Mouse (Mus musculus): ENCODE results near the gene Atp6v0a4. TPM values are rescaled to one million over a fixed set of nuclear protein-coding genes. Genes with fewer than 3 reads are reported as not detected.

The Atp6v0a4 gene
- total RNA-seq, 1 experiment: 2.7 TPM

GRCm38 (mm10) chr6:38121843-38122242 lies 2.5 kb downstream of the Atp6v0a4 start:
- in situ Hi-C loops (cut with MboI; ENCODE audit: low sequenced_read_pairs in 2 of 2, unreplicated experiment in 2 of 2): no loop called here

GRCm38 (mm10) chr6:38120681-38121371 lies 3.6 kb downstream of the Atp6v0a4 start:
- DNase-seq (ENCODE audit: low read depth, low spot score): no peak
- TF ChIP-seq HCFC1 (IDR thresholded peaks at IDR 0.05; ENCODE audit: borderline replicate concordance, insufficient read depth, low read length) (no peak), MAFK (IDR thresholded peaks at IDR 0.05; ENCODE audit: insufficient read depth, low read depth, low read length) (no peak), ZC3H11A (IDR thresholded peaks at IDR 0.05; ENCODE audit: borderline replicate concordance, low read depth, low read length) (no peak), ZNF384 (IDR thresholded peaks at IDR 0.05; ENCODE audit: low read depth, low read length) (no peak), CHD2 (IDR thresholded peaks at IDR 0.05; ENCODE audit: low read depth, low read length) (no peak)
- Histone ChIP-seq H3K4me3 (ENCODE audit: insufficient read depth in 1 of 2, low read depth in 1 of 2, low read length in 2 of 2, poor library complexity in 1 of 2, severe bottlenecking in 1 of 2) (no peak overlapping the region), H3K9ac (ENCODE audit: insufficient read depth, low read depth, low read length, poor library complexity, severe bottlenecking) (no peak overlapping the region), H3K9me3 (ENCODE audit: control insufficient read depth, insufficient read depth, low read depth, low read length) (no peaks in the 10 kb centered on the region), H3K27ac (ENCODE audit: insufficient read depth, low read depth, low read length, poor library complexity, severe bottlenecking) (no peak overlapping the region), H3K36me3 (ENCODE audit: control insufficient read depth, insufficient read depth, low read length, poor library complexity, severe bottlenecking) (no peaks in the 10 kb centered on the region), H3K4me1 (ENCODE audit: control insufficient read depth in 2 of 2, insufficient read depth in 2 of 2, low read length in 2 of 2, poor library complexity in 1 of 2) (no peaks in the 10 kb centered on the region)
- in situ Hi-C loops (cut with MboI; ENCODE audit: low sequenced_read_pairs in 2 of 2, unreplicated experiment in 2 of 2): no loop called here

More at GRCm38 (mm10) chr6:38121843-38122242, 2.5 kb downstream of the Atp6v0a4 start:
- no peak overlapping the region for H3K27ac ChIP-seq (ENCODE audit: insufficient read depth, low read depth, low read length, poor library complexity, severe bottlenecking)
- H3K4me1 ChIP-seq (ENCODE audit: control insufficient read depth in 2 of 2, insufficient read depth in 2 of 2, low read length in 2 of 2, poor library complexity in 1 of 2): no peaks in the 10 kb centered on the region
- no peak for DNase-seq (ENCODE audit: low read depth, low spot score)
- TF ChIP-seq CHD2 (IDR thresholded peaks at IDR 0.05; ENCODE audit: low read depth, low read length) (no peak), MAFK (IDR thresholded peaks at IDR 0.05; ENCODE audit: insufficient read depth, low read depth, low read length) (no peak), HCFC1 (IDR thresholded peaks at IDR 0.05; ENCODE audit: borderline replicate concordance, insufficient read depth, low read length) (no peak)
- H3K9ac ChIP-seq (ENCODE audit: insufficient read depth, low read depth, low read length, poor library complexity, severe bottlenecking): no peak overlapping the region
- no peaks in the 10 kb centered on the region for H3K9me3 ChIP-seq (ENCODE audit: control insufficient read depth, insufficient read depth, low read depth, low read length)
- H3K4me3 ChIP-seq (ENCODE audit: insufficient read depth in 1 of 2, low read depth in 1 of 2, low read length in 2 of 2, poor library complexity in 1 of 2, severe bottlenecking in 1 of 2): no peak overlapping the region
- no peaks in the 10 kb centered on the region for H3K36me3 ChIP-seq (ENCODE audit: control insufficient read depth, insufficient read depth, low read length, poor library complexity, severe bottlenecking)

- TF ChIP-seq ZNF384 (IDR thresholded peaks at IDR 0.05; ENCODE audit: low read depth, low read length) (no peak), MAFK (IDR thresholded peaks at IDR 0.05; ENCODE audit: insufficient read depth, low read depth, low read length) (no peak), HCFC1 (IDR thresholded peaks at IDR 0.05; ENCODE audit: borderline replicate concordance, insufficient read depth, low read length) (no peak), ZC3H11A (IDR thresholded peaks at IDR 0.05; ENCODE audit: borderline replicate concordance, low read depth, low read length) (no peak), CHD2 (IDR thresholded peaks at IDR 0.05; ENCODE audit: low read depth, low read length) (no peak)
- H3K9ac ChIP-seq (ENCODE audit: insufficient read depth, low read depth, low read length, poor library complexity, severe bottlenecking): no peak overlapping the region
- in situ Hi-C loops (cut with MboI; ENCODE audit: low sequenced_read_pairs in 2 of 2, unreplicated experiment in 2 of 2): no loop called here
- no peak overlapping the region for H3K27ac ChIP-seq (ENCODE audit: insufficient read depth, low read depth, low read length, poor library complexity, severe bottlenecking)
- no peaks in the 10 kb centered on the region for H3K36me3 ChIP-seq (ENCODE audit: control insufficient read depth, insufficient read depth, low read length, poor library complexity, severe bottlenecking)
- H3K4me1 ChIP-seq (ENCODE audit: control insufficient read depth in 2 of 2, insufficient read depth in 2 of 2, low read length in 2 of 2, poor library complexity in 1 of 2): no peaks in the 10 kb centered on the region
- no peak for DNase-seq (ENCODE audit: low read depth, low spot score)
- H3K9me3 ChIP-seq (ENCODE audit: control insufficient read depth, insufficient read depth, low read depth, low read length): no peaks in the 10 kb centered on the region
- H3K4me3 ChIP-seq (ENCODE audit: insufficient read depth in 1 of 2, low read depth in 1 of 2, low read length in 2 of 2, poor library complexity in 1 of 2, severe bottlenecking in 1 of 2): no peak overlapping the region
These were observed 6.0 kb downstream of the Atp6v0a4 start for GRCm38 (mm10) chr6:38118341-38118740.

GRCm38 (mm10) chr6:38116107-38116770 lies 8.1 kb downstream of the Atp6v0a4 start:
- Histone ChIP-seq H3K36me3 (ENCODE audit: control insufficient read depth, insufficient read depth, low read length, poor library complexity, severe bottlenecking) (no peaks in the 10 kb centered on the region), H3K4me1 (ENCODE audit: control insufficient read depth in 2 of 2, insufficient read depth in 2 of 2, low read length in 2 of 2, poor library complexity in 1 of 2) (no peaks in the 10 kb centered on the region), H3K9me3 (ENCODE audit: control insufficient read depth, insufficient read depth, low read depth, low read length) (no peaks in the 10 kb centered on the region), H3K27ac (ENCODE audit: insufficient read depth, low read depth, low read length, poor library complexity, severe bottlenecking) (no peak overlapping the region), H3K9ac (ENCODE audit: insufficient read depth, low read depth, low read length, poor library complexity, severe bottlenecking) (no peak overlapping the region), H3K4me3 (ENCODE audit: insufficient read depth in 1 of 2, low read depth in 1 of 2, low read length in 2 of 2, poor library complexity in 1 of 2, severe bottlenecking in 1 of 2) (no peak overlapping the region)
- TF ChIP-seq CHD2 (IDR thresholded peaks at IDR 0.05; ENCODE audit: low read depth, low read length) (no peak), ZC3H11A (IDR thresholded peaks at IDR 0.05; ENCODE audit: borderline replicate concordance, low read depth, low read length) (no peak), ZNF384 (IDR thresholded peaks at IDR 0.05; ENCODE audit: low read depth, low read length) (no peak), HCFC1 (IDR thresholded peaks at IDR 0.05; ENCODE audit: borderline replicate concordance, insufficient read depth, low read length) (no peak), MAFK (IDR thresholded peaks at IDR 0.05; ENCODE audit: insufficient read depth, low read depth, low read length) (no peak)
- DNase-seq (ENCODE audit: low read depth, low spot score): no peak
- in situ Hi-C loops (cut with MboI; ENCODE audit: low sequenced_read_pairs in 2 of 2, unreplicated experiment in 2 of 2): no loop called here

Data from ES-E14 (cell line).